Mouse (Mus musculus) liver, embryonic 16.5 days (tissue): ENCODE results near the gene Foxa2. TPM values are rescaled to one million over a fixed set of nuclear protein-coding genes. Genes with fewer than 3 reads are reported as not detected.
A peak's percentile ranks its signal among the peaks of the same experiment; 100 is the strongest.

Experiments
- ATAC-seq: fragments of 200-750 bp; cut with Nextera tagmentation; 2 replicates; pipeline ENCODE4 v1.8.0; 2017; ENCODE audit warnings: low read depth, mild to moderate bottlenecking, moderate number of reproducible peaks, moderate library complexity
- H3K27ac ChIP-seq: fragments of 300-500 bp; sonication (generic); 2 replicates; pipeline ENCODE4 v1.5.1; 2014; ENCODE audit warnings: mild to moderate bottlenecking, low read length
- H3K27me3 ChIP-seq: fragments of 300-500 bp; sonication (generic); 2 replicates; pipeline ENCODE4 v1.6.1; 2014; ENCODE audit warnings: low read depth, low read length, mixed read lengths; ENCODE audit not compliant: control insufficient read depth, insufficient read depth
- H3K36me3 ChIP-seq: fragments of 300-500 bp; sonication (generic); 2 replicates; pipeline ENCODE4 v1.6.1; 2014; ENCODE audit warnings: mild to moderate bottlenecking; ENCODE audit not compliant: control insufficient read depth, insufficient read depth
- H3K4me1 ChIP-seq: fragments of 300-500 bp; sonication (generic); 2 replicates; pipeline ENCODE4 v1.6.1; 2014; ENCODE audit warnings: low read depth, low read length, mixed read lengths; ENCODE audit not compliant: control insufficient read depth
- H3K4me2 ChIP-seq: fragments of 300-500 bp; sonication (generic); 2 replicates; pipeline ENCODE4 v1.6.1; 2014; ENCODE audit warnings: low read depth, low read length, mixed read lengths
- H3K4me3 ChIP-seq: fragments of 300-500 bp; sonication (generic); 2 replicates; pipeline ENCODE4 v1.5.1; 2014; ENCODE audit warnings: low read depth, mild to moderate bottlenecking, low read length
- H3K9ac ChIP-seq: fragments of 300-500 bp; sonication (generic); 2 replicates; pipeline ENCODE4 v1.6.1; 2014; ENCODE audit warnings: low read depth, low read length
- H3K9me3 ChIP-seq: fragments of 300-500 bp; sonication (generic); replicated peaks from 2 replicates; pipeline ENCODE4 v1.6.1; 2016; ENCODE audit warnings: low read length; ENCODE audit not compliant: control insufficient read depth
- WGBS: fragments of 180-500 bp; shearing (Covaris S2); extraction: QIAGEN DNeasy Blood & Tissue Kit; methylation state at CpG from one replicate; pipeline ENCODE4 v1.1.7; 2014; ENCODE audit not compliant: insufficient replicate concordance; 5-methylcytosine and 5-hydroxymethylcytosine counted together
- polyA plus RNA-seq: library from polyadenylated mRNA; unstranded; fragments of >200 nt; fragmentation: Nextera tagmentation; extraction: Ambion mirVana; gene quantifications from 2 replicates; pipeline ENCODE4 v1.2.1, GENCODE M21; 2015

Foxa2 gene
- polyA plus RNA-seq, 1 experiment from 2014 or later: 3.8 TPM

- no peak overlapping the region for H3K9ac ChIP-seq
- H3K4me3 ChIP-seq: no peak overlapping the region
- no peak for ATAC-seq
- no peaks in the 10 kb centered on the region for H3K4me1 ChIP-seq
- H3K36me3 ChIP-seq: no peaks in the 10 kb centered on the region
- no peaks in the 10 kb centered on the region for H3K9me3 ChIP-seq
- WGBS: 42% methylated on average over 9 of the region's 9 CpGs
- H3K27me3 ChIP-seq: no peaks in the 10 kb centered on the region; the same call in 1 of the 2 replicates
- no peak overlapping the region for H3K4me2 ChIP-seq
- no peak overlapping the region for H3K27ac ChIP-seq
Observed at GRCm38 (mm10) chr2:148021016-148021415, 25.8 kb downstream of the Foxa2 start.

- 29% methylated on average over 3 of the region's 3 CpGs for WGBS
- ATAC-seq: no peak
- no peaks in the 10 kb centered on the region; the same call in 1 of the 2 replicates for H3K27me3 ChIP-seq
- no peaks in the 10 kb centered on the region for H3K4me1 ChIP-seq
- H3K9me3 ChIP-seq: no peaks in the 10 kb centered on the region
- no peak overlapping the region for H3K27ac ChIP-seq
- H3K36me3 ChIP-seq: no peaks in the 10 kb centered on the region
- H3K9ac ChIP-seq: no peak overlapping the region
- no peak overlapping the region for H3K4me3 ChIP-seq
- H3K4me2 ChIP-seq: no peak overlapping the region
Observed at GRCm38 (mm10) chr2:148020125-148020524, 26.6 kb downstream of the Foxa2 start.

GRCm38 (mm10) chr2:148017782-148018690, 28.7 kb downstream of the Foxa2 start:
- H3K4me3 ChIP-seq: no peak overlapping the region
- ATAC-seq: no peak

GRCm38 (mm10) chr2:148013382-148013781, 33.4 kb downstream of the Foxa2 start:
- no peaks in the 10 kb centered on the region for H3K9me3 ChIP-seq
- WGBS: 39% methylated on average over 3 of the region's 3 CpGs
- peak; percentile 61; the same call in 1 of the 2 replicates for ATAC-seq

More at GRCm38 (mm10) chr2:148017782-148018690, 28.7 kb downstream of the Foxa2 start:
- Histone ChIP-seq H3K27ac (no peak overlapping the region), H3K9ac (no peak overlapping the region), H3K9me3 (no peaks in the 10 kb centered on the region), H3K4me2 (no peak overlapping the region), H3K27me3 (no peaks in the 10 kb centered on the region; the same call in 1 of the 2 replicates), H3K36me3 (no peaks in the 10 kb centered on the region), H3K4me1 (no peaks in the 10 kb centered on the region)
- 60% methylated on average over 8 of the region's 8 CpGs for WGBS

GRCm38 (mm10) chr2:148009049-148009448, 37.7 kb downstream of the Foxa2 start:
- Histone ChIP-seq H3K27me3 (no peaks in the 10 kb centered on the region), H3K9ac (no peak overlapping the region), H3K4me2 (no peak overlapping the region), H3K36me3 (no peaks in the 10 kb centered on the region; the same call in 1 of the 2 replicates), H3K27ac (no peak overlapping the region), H3K4me1 (no peaks in the 10 kb centered on the region), H3K9me3 (no peaks in the 10 kb centered on the region), H3K4me3 (no peak overlapping the region)
- no peak for ATAC-seq
- 70% methylated on average over 4 of the region's 4 CpGs for WGBS

More at GRCm38 (mm10) chr2:148013382-148013781, 33.4 kb downstream of the Foxa2 start:
- Histone ChIP-seq H3K9ac (no peak overlapping the region), H3K4me2 (no peak overlapping the region), H3K36me3 (no peaks in the 10 kb centered on the region; the same call in 1 of the 2 replicates), H3K4me3 (no peak overlapping the region), H3K4me1 (no peaks in the 10 kb centered on the region), H3K27me3 (no peaks in the 10 kb centered on the region), H3K27ac (no peak overlapping the region)

GRCm38 (mm10) chr2:148004554-148005521, 41.9 kb downstream of the Foxa2 start:
- no peak overlapping the region for H3K4me3 ChIP-seq
- H3K27me3 ChIP-seq: no peaks in the 10 kb centered on the region
- H3K4me2 ChIP-seq: no peak overlapping the region
- no peaks in the 10 kb centered on the region for H3K9me3 ChIP-seq
- H3K4me1 ChIP-seq: no peaks in the 10 kb centered on the region
- no peak for ATAC-seq
- H3K27ac ChIP-seq: no peak overlapping the region
- no peak overlapping the region for H3K9ac ChIP-seq
- H3K36me3 ChIP-seq: no peaks in the 10 kb centered on the region; the same call in 1 of the 2 replicates
- WGBS: 39% methylated on average over 7 of the region's 7 CpGs

GRCm38 (mm10) chr2:148003511-148003910, 43.3 kb downstream of the Foxa2 start:
- H3K9me3 ChIP-seq: no peaks in the 10 kb centered on the region
- no peak overlapping the region for H3K4me2 ChIP-seq
- WGBS: 71% methylated on average over 3 of the region's 3 CpGs
- no peaks in the 10 kb centered on the region for H3K4me1 ChIP-seq
- no peak overlapping the region for H3K4me3 ChIP-seq
- H3K27me3 ChIP-seq: no peaks in the 10 kb centered on the region
- H3K36me3 ChIP-seq: no peaks in the 10 kb centered on the region
- H3K9ac ChIP-seq: no peak overlapping the region
- no peak overlapping the region for H3K27ac ChIP-seq
- ATAC-seq: no peak

- Histone ChIP-seq H3K4me3 (no peak overlapping the region), H3K4me1 (no peaks in the 10 kb centered on the region; the same call in 1 of the 2 replicates), H3K36me3 (no peaks in the 10 kb centered on the region), H3K27me3 (no peaks in the 10 kb centered on the region), H3K4me2 (no peak overlapping the region), H3K9me3 (no peaks in the 10 kb centered on the region), H3K9ac (no peak overlapping the region), H3K27ac (no peak overlapping the region)
- 50% methylated on average over 10 of the region's 10 CpGs for WGBS
- ATAC-seq: peak; percentile 61; the same call in 1 of the 2 replicates
Observed at GRCm38 (mm10) chr2:147998206-147998966, 48.4 kb downstream of the Foxa2 start.
